Mouse (Mus musculus) urinary bladder, postnatal 25 days (tissue): ENCODE results near the gene Nrxn1.
"Not testable (repeated sequence)": the region's sequence is repeated elsewhere in the genome, so short reads cannot be mapped to it uniquely, and the experiment has no call there.

ENCODE experiments used
- DNase-seq: peaks from one replicate; pipeline ENCODE4 v3.0.0; 2022; ENCODE audit warnings: low spot score

Nrxn1 gene

DNA sequence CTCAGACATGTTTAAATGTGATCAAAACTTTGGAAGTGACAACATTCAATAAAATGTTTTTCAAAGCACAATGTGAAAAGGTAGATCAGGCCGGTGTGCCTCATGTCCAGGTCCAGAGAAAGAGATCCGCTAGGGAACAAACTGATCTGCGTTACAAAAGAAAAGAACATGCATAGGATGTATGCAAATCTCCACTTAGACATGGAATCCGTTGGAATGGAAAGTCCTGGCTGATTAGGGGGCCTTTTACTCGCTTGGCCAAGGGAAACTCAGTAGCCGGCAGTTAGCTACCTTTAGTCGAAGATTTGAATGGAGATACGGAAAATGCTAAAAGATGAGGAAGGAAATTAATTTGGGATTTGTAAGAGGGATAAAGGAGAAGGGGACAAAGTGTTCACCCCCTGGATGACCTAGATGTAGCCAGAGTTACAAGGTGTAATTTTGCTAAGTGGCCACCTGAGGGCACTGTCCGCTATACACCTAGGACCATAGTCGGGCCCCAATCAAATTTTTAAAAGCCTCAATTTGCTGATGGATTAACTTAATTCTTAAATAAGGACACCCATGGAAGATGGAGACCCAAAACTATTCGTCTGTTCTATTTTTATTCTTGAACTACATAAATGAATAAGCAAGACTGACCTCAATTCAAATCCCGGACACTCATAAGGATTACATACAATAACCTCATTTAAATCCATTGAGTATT, 508.9 kb downstream of the Nrxn1 start:
- no peak for DNase-seq

DNA sequence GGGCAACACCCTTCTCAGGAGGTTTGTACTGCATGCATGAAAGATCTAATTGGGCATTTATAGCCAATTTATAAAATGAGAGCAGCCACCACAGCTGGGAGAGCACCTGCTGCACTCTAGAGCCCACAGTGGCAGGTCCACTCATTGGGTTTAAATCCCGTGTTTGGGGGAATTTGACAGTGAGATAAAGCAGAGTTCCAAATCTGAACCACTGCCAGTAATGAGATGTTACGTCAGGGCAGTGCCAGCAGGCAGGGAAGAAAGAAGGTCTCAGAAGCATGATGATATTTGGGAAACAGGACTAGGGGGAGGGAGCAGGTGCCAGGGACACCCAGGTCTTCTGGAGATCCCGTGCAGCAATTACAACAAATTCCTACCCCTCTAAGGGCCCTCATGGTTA, 509.7 kb downstream of the Nrxn1 start:
- DNase-seq: no peak

DNA sequence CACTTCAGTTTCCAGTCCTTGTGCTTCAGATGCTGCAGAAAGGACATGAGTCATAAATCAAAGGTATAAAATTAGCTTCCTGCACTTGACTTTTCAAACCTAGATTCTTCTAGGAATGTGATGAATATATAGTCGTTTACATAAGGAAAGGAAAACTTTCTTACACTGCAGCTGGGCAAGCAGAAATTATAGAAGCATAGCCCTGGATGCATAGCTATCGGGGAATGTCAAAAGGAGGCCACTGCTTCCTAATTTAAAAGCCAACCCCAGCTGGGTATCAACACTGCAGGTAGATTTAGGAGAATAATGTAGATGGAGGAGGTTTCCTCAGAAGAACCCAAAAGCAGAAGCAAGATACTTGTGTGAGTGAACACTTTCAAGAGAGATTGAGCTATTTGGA, 523.0 kb downstream of the Nrxn1 start:
- no peak for DNase-seq

DNA sequence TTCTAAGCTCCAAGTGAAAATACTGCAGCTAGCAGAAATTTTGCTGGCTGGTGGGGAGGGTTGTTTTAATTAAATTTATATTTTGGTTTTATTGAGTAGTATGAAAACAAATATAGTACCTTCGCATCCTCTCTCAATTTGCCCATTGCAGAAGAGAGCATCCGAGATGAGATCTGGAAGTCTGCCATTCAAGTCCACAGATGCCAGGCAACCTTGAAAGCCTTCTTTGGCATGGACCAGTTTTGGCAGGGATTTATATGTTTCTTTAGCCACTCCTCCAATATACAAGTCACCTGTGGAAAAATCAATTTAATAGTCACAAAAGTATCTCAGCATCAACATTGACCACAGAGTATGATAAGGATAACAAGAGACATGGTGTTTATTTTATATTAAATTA, 527.7 kb downstream of the Nrxn1 start:
- DNase-seq: no peak

DNA sequence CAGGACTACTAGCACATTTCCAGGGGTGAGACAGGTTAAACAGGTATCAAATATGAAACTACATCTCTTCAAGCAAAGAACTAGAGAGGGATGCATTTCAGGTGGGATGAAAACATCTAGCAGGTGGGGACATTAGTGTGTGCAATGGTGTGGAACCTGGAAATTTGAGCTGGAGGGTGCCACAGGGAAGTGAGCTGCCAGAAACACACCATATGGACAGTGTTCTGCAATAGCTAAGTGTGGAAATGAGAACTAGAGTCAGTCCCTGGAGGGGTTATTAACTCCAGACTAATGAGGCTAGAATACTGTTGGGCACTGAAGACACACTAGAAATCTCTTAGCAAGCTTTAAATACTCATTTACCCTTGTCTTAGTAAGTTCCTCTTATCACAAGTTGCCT, 536.5 kb downstream of the Nrxn1 start:
- DNase-seq: no peak

DNA sequence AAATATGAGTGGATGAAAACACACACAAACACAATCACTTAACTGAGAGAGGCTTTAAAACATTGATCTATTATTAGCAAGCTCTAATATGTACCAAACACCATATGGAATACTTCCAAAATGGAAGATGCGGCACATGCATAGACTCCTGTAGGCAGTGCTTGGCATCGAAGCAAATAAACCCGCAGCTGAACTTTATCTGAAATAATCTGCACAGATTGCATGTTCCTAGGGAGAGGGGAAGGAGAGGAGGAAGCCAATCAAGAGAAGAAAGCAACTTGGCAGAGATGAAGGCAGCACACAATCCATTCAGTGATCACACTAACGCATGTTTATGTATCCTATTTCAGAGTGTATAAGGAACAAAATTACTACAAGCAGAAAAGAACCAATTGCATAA, 542.5 kb downstream of the Nrxn1 start:
- DNase-seq: no peak

DNA sequence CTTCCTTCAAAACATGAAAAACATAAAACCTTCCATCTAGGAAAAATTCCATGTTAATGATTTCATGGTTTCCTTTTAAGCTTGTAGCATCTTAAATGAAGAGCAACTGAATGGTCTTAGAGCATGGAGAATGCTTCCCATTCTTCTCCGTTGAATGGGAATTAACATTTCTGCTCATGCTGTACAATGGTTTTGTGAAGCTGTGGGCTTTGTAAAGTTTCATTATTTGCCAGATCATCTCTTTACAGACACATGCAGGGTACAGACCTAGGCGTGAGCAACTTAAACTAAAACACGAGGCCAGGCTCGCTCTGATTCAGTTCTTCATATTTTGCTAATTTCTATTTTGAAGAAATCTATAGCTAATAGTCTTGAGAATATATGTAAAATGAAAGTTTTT, 546.1 kb downstream of the Nrxn1 start:
- DNase-seq: no peak

DNA sequence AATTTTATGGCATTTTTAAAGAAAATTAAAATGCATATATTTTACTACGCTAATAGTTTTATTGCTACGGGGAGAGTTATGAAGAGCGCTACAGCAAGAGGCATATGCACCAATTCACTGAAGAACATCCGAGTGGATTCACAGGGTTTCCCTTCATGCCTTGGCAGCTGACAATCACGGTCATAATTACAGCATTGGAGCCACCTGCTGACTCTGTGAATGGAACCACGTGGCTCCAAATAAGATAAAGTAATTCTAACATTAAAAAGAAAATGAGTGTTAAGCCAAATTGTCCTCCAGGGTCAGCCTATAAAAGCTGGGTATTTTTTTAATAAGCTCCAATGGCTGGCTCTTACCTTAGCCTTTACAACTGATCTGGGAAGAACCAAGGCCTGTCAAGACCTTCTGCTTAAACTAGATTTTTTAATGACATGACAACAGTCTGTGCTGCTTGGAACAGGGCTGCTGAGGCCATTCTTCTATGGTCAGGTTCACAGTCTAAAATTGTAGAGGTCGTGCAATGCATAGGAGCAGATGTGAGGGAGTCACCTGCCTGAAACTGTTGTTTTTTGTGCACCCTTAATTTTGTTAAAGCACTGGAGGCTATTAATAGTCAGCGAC, 548.1 kb downstream of the Nrxn1 start:
- no peak for DNase-seq

DNA sequence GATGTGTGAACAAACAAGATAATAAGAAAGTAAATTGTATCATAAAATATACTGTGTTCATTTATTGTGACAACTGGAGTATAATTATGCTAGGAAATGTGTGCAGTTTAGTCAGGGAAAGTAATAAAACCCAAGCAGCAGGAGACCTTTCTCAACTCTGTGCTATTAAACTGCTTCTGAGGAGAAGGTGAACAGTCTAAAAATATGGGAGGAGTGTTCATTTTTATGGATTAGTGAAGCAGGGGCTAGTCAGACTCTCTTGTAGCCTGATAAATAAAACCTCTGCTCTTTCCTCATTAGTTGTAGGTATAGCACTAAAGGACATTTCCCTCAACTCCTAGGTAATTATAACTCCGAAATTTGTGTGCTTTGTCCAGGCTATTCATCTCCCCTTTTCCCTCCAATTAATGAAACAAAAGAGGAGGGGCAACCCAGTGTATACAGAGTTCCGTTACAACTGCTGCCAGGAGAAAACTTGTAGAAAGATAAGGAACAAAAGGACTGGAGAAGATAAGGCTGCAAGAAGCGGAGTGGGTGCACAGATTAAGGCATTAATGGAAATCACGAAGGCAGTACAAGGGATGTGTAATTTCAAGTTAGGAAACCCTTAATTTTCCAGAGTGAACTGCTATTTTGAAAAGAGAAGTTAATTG, 548.8 kb downstream of the Nrxn1 start:
- DNase-seq: no peak

DNA sequence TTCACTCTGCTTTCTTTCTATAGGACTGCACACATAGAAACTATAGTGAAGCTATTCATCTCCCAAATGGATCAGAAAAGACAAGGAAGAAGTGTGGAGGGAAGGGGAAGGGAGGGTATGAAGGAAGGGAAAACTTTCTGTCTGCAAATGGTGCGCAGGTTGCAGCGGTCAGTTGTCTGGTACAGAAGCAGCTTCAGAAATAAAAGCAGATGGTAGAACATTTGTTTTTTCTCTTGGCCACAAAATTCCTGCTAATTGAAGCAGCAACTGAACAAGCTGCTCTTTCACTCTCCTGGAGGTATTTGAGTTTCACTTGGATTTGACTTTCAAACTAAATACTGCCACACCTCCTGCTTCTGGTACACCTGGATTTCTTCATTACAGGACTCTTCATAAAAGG, 561.4 kb downstream of the Nrxn1 start:
- DNase-seq: no peak

DNA sequence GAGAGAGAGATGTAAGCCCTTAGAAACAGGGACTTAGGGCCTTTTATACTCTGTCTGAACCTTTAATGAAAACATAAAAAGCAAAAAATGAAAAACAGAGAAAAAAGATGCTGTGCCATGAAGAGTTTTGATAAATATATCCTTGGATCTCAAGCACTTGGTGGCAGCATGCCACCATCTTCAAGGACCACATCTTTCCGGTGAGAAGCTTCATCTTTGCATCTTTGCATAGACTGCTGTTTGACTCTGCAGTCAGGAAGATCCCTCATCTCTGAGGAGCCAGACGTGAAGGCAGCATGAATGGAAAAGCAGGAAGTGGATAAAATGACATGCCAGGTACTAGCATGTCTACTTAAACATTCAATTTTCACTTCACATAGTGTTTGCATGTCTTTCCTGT, 586.8 kb downstream of the Nrxn1 start:
- no peak for DNase-seq

DNA sequence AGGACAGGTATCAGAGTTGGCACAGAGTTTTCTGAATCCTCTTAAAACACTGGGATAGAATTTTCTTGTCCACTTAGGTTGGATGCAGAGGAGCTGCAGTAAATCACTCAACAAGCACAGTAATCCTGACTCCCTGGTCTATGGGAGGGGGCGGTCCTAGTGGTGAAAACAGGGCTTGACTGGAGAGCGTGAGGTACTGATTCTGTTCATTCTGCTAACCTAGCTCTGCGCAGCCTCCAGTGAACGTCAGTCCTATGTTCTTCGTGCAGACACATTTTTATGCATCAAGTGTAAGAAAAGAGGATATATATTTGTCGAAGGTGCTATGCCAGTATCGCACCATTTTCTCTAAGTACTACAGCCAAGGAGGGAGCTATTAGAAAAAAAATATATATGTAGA, 588.9 kb downstream of the Nrxn1 start:
- DNase-seq: not testable (repeated sequence)

DNA sequence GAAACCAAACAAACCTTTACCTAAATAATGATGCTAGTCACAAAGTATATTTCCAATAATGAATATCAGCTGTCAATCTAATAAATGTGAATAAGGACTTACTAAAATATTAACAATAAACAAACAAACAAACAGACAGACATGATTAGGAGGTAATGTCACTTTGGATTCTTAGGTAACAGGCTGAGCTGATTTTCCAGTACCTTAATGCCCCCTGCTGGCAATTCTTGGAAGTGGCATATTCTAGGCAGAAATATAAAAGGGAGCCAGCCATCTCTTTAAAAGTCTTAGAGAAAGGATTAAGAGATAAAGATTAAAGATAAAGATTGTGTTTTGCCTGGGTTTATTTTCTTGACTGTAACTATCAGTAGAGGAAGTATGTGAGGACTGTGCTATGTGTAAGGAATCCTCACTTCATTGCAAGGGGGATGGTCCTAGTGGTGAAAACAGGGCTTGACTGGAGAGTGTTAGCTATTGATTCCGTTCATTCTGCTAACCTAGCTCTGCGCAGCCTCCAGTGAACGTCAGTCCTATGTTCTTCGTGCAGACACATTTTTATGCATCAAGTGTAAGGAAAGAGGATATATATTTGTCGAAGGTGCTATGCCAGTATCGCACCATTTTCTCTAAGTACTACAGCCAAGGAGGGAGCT, 591.7 kb downstream of the Nrxn1 start:
- DNase-seq: peak; percentile 39

DNA sequence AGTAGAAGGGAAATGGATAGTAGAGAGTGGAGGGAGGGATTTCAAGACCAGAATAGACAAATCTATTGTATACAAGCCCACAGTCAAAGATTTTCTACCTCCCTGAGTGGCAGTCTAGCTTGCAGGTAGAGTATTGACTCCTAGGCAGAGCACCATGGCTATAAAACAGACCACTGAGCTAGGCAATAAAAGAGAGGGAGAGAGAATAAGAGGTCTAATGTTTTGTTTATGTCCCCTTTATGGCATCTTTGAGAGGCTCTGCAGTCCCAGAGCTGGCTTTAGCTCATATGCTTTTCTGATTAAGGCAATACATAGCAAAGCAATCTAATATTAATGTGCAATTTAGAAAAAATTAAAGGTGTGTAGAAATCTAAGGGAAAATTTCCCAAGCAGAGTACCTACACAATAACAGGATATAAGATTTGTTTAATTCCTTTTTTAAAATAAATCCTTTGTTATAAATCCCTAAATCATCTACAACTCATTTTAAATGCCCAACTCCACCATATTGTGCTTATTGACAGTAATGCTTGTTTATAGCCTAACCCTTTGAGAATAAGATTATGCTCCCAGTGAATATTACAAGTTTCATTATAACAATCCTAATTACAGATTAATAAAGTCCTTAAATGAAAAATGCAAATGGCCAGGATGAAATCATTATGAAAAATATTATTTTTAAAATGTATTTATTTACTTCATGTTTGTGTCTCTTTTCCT, 613.2 kb downstream of the Nrxn1 start:
- no peak for DNase-seq

DNA sequence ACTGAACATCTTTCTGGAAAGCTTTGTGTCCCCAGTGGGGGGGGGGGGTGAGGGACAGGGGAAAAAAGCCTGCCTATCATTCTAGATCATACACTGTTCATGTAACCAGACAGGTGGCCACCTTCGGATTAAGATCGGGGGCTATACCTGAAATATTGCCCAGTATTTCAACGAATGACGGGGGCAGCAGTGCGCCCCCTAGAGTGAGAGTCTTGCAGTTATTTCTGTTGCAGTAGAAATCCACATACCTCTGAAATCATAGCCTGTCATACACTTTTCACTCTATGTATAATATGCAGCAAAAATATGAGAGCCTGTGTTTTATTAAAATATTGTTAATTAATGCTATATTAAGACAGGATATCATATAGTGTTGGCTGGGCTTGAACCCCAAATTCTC, 636.1 kb downstream of the Nrxn1 start:
- no peak for DNase-seq

DNA sequence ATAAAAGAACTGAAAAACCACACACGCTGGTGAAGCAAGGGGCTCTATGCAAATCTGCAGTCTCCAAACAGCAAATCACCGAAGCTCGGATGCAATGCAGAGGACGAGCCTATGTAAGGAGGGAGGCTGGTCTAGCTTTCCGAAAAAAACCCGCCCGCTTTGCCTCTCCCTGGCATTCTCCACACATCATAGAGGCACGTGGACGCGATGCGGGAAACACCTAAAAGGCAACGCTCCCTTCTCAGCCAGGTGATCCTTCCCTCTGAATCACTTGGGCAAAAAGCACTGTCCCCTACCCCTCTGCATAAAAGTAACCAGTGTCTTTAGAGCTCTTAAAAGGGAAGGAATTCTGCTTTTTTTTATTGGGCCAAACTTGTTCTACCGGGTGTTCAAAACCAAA, 637.0 kb downstream of the Nrxn1 start:
- no peak for DNase-seq

DNA sequence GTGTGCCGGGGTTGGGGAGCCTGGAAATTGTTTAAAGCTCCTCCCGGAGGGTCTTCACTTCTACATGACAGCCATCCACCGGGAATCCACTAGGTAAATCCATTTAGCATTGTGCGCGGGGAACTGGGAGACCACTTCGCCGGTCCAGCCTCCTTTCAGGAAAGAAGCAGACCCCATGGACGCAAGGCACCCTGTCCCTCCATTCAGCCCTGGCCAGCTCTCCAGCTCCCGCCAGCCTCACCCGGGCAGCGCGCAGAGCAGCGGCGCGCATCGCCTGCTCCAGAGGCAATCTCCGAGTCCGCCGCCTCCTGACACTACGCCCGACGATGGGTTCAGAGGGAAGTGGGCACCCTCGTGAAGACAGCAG, 637.5 kb downstream of the Nrxn1 start:
- DNase-seq: no peak

DNA sequence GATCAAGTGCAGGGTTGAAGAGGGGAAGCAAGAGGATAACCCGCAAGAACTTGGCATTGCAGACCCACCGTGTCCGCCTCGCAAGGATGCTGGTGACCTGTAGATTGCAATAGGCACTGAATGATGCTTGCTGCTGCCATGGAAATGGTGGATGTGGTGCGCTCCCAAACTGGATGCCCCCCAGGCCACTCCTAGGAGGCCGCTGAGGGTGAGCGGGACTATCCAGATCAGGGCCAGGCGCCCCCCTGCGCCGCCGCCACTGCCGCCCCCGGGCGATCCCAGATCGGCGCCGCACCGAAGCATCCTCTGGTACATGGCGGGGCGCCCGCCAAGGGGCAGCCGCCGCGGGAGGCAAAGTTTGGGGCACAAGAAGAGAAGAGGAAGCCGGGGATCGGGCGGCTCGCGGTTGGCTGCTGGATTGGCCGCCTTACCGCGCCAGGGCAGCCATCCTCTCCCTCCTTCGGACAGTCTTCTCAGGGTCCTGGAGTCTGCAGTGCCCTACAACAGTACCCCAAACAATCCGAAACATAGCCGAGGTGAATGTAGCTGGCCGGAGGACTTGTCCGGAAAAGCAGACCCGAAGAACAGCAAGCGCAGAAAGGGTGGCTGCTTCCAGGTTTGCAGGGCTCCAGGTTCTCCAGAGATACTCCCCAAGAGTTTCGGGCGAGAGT, 638.0 kb downstream of the Nrxn1 start:
- no peak for DNase-seq

DNA sequence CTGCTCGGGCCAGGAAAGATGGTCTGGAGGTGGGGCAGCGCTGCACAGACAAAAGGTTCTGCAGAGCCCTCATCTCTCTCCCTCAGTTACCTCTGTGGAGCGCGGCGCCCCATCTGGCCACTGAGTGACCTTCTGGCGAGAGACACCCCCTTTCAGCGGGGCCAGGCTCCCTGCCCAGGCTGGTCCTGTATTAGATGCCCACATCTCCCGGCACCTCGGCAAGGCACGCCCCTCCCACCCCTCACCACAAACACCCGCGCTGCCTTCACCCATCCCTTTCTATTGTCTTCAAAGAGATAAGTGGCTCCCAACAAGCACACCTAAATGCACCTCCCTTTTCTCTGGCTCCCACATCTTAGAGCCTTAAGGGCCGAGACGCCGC, 638.5 kb downstream of the Nrxn1 start:
- DNase-seq: no peak

DNA sequence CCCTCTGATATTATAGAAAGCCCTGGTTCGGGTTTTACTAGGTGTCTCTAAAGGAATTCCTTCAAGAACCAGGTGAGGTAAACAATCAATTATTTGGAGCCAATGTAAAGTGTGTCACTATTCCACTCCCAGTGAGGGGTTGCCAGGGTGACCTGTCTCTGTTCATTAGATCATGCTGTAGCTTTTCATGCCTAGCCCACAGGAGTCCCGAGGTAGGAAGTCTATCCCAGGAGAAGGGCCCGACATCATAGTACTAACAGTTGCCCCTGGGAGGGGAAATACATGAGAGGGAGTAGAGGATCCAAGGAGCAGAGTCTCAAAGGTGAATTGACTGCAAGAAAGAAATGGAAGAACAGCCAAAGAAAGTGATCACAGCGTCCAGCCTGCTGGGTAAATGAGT, 639.6 kb downstream of the Nrxn1 start:
- DNase-seq: no peak

DNA sequence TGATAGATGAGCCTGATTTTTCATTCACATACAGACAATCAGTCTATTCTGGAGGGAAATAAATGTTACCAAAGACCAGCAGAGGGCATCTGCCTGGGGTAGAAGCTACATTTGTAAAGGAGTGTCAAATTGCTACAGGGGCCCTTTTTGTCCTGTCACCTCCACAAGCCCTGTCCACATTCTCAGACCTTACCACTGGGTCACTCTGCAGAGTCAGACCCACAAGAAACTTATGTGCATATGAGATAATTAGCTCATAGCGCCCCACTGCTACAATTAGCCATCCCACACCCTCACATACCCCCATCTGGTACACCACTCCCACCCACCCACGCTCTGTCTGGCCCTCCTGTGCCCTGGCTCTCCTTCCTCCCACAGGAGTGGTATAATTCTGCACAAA, 640.1 kb downstream of the Nrxn1 start:
- no peak for DNase-seq

DNA sequence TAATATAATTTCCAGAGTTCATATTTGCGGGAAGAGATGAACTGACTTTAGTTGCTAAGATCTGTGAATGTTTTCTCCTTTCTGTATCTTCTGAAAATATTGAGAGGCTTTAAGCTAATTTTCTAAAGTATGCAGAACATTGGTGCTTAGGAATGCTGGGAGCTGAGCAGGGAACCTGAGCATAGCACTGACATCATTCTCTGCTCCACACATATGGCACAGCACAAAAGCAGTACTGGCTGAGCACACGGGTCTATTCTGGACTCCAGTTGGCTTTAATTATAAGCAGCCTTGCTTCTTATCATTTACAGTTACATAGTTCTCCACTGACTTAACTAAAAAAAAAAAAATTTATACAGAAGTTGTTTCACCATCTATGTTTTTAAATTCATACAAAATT, 641.5 kb downstream of the Nrxn1 start:
- no peak for DNase-seq
